Mouse (Mus musculus): ENCODE measurements at regions not wholly inside any gene's neighbourhood (a gene's known extent, or its start where the extent isn't known, plus 50 kb on each side); places are given as distances from the start of the nearest gene placed in this dataset.

DNA sequence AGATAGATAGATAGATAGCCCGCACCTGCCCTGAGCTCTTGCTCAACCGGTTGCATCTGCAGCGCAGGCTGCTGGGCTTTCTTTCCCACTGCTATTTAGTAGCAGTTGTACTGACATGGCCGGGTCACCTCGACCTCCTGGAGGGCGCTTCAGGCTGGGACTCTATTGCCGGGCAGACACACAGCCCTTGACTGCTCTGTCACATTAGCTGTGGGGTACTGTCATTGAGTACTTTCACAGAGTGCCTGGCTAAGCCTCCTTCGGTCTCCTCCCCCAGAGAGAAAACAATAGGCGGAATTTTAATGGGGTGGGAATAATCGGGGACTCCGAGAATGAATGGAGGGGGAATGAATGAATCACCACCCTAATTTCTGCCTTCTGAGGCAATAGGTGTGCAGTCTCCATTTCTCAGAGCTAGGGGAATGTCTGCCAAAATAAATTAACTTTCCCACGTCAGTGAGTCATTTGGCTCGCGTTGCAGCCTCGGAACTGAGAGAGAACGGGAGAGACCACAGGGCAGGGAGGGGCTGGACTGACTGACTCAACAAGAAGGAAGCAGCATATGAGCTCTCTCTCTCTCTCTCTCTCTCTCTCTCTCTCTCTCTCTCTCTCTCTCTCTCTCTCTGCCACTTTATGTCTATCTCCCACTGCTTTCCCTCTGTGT, 101.6 kb upstream of the Med13l start:
- no peaks in the 10 kb centered on the region for H3K9me3 ChIP-seq
- H3K27ac ChIP-seq: 0 out of 2 replicates have a peak overlapping the region, but pooled peaks have one; percentile 17
- peak overlapping the region; percentile 21; the same call in 1 of the 2 replicates for H3K4me3 ChIP-seq
- H3K36me3 ChIP-seq: no peaks in the 10 kb centered on the region
- H3K27me3 ChIP-seq (replicated peaks): no peaks in the 10 kb centered on the region
- H3K4me1 ChIP-seq: peaks cover 19% of the 10 kb centered on the region
- no peak overlapping the region for H3K9ac ChIP-seq
- ATAC-seq (ENCODE audit: low FRiP score, low read depth): peak; percentile 72
- peak overlapping the region; percentile 52 for H3K4me2 ChIP-seq (replicated peaks)
- WGBS: 3% methylated on average over 16 of the region's 16 CpGs

DNA sequence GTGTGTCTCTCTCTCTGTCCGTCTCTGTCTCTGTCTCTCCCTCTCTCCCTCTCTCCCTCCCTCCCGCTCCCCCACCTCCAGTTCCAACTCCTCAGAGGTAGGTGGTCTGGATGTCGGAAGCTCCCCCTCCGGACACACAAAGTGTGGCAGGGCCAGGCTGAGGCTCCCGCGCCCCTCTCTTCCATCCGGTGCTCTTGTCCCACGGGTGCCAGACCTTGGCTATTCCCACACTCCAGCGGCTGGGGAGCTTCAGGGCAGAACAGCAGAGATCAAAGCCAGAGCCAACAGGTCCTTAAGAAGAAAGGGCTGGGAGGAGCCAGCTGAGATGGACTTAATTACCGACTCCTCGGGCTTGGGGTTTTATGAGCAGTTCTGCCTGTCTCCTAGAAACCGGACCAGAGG, 101.1 kb upstream of the Med13l start:
- H3K4me3 ChIP-seq: peak overlapping the region; percentile 21; the same call in 1 of the 2 replicates
- H3K9me3 ChIP-seq: no peaks in the 10 kb centered on the region
- H3K4me1 ChIP-seq: peaks cover 19% of the 10 kb centered on the region
- 0 out of 2 replicates have a peak overlapping the region, but pooled peaks have one; percentile 17 for H3K27ac ChIP-seq
- peak; percentile 57 for ATAC-seq (ENCODE audit: low FRiP score, low read depth)
- H3K9ac ChIP-seq: peak overlapping the region; percentile 30; the same call in 1 of the 2 replicates
- no peaks in the 10 kb centered on the region for H3K27me3 ChIP-seq (replicated peaks)
- H3K4me2 ChIP-seq (replicated peaks): peak overlapping the region; percentile 52
- H3K36me3 ChIP-seq: no peaks in the 10 kb centered on the region
- WGBS: 0% methylated on average over 12 of the region's 12 CpGs

GRCm38 (mm10) chr5:118461967-118462366, 98.5 kb upstream of the Med13l start:
- no peak overlapping the region for H3K4me2 ChIP-seq (replicated peaks)
- H3K27ac ChIP-seq: no peak overlapping the region
- no peak overlapping the region for H3K9ac ChIP-seq
- no peak overlapping the region for H3K4me3 ChIP-seq
- H3K36me3 ChIP-seq: no peaks in the 10 kb centered on the region
- ATAC-seq (ENCODE audit: low FRiP score, low read depth): no peak
- no peaks in the 10 kb centered on the region for H3K9me3 ChIP-seq
- no peaks in the 10 kb centered on the region for H3K27me3 ChIP-seq (replicated peaks)
- 62% methylated on average over 4 of the region's 4 CpGs for WGBS
- H3K4me1 ChIP-seq: peaks cover 34% of the 10 kb centered on the region

DNA sequence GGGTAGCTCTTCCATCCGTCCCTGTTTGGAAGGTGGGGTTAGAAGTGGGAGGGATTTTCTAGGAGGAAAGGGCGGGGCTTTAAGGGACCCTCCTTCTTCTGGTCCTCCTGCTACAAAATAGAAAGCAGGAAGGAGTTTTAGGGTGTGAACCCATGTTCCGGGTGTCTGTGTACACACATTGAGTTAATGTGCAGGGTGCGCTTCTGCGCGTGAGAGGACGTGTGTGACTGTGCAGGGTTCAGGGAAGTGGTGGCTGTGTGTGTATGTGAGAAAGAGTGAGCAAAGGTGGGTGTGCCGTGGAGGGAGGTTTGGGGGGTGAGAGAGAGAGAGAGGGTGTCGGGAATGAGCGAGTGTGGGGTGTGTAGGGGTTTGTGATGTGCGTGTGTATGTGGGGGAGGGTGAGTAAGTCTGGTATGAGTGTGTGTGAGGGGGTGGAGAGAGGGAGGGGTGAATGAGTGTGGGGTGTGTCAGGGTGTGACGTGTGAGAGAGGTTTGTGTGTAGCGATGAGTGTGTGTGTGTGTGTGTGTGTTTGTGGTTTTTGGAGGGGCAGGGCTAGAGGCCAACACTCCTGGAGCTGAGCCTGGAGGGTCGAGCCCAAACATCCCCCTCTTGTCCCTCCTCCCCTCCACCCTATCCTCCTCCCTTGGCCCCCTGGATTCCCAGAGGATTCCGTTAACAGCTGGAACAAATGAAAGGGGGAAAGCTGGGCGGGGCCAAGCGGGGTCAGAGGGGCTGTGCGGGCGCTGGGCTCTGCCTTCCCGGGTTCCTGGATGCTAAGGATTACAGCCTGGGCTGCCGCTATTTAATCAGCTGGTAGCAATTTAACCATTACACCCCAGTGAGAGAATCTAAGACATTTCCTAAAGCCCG, 95.3 kb upstream of the Med13l start:
- Histone ChIP-seq H3K4me3 (peak overlapping the region; percentile 18; the same call in 1 of the 2 replicates), H3K36me3 (no peaks in the 10 kb centered on the region), H3K27ac (no peak overlapping the region), H3K9me3 (no peaks in the 10 kb centered on the region), H3K27me3 (replicated peaks) (no peaks in the 10 kb centered on the region), H3K4me1 (peaks cover 18% of the 10 kb centered on the region), H3K9ac (peak overlapping the region; percentile 38; the same call in 1 of the 2 replicates), H3K4me2 (replicated peaks) (peak overlapping the region; percentile 60)
- WGBS: 4% methylated on average over 22 of the region's 22 CpGs
- ATAC-seq (ENCODE audit: low FRiP score, low read depth): 0 out of 2 replicates have a peak, but pooled peaks have one; percentile 51

- no peak for ATAC-seq (ENCODE audit: low FRiP score, low read depth)
- WGBS: 13% methylated on average over 10 of the region's 10 CpGs
- H3K36me3 ChIP-seq: no peaks in the 10 kb centered on the region
- H3K27ac ChIP-seq: no peak overlapping the region
- H3K4me2 ChIP-seq (replicated peaks): peak overlapping the region; percentile 60
- H3K9me3 ChIP-seq: no peaks in the 10 kb centered on the region
- peaks cover 16% of the 10 kb centered on the region for H3K4me1 ChIP-seq
- peak overlapping the region; percentile 38; the same call in 1 of the 2 replicates for H3K9ac ChIP-seq
- no peaks in the 10 kb centered on the region for H3K27me3 ChIP-seq (replicated peaks)
- H3K4me3 ChIP-seq: peak overlapping the region; percentile 18; the same call in 1 of the 2 replicates
Observed at GRCm38 (mm10) chr5:118465991-118466750, 94.3 kb upstream of the Med13l start.

- Histone ChIP-seq H3K4me3 (no peak overlapping the region), H3K9ac (no peak overlapping the region), H3K36me3 (no peaks in the 10 kb centered on the region), H3K27me3 (replicated peaks) (no peaks in the 10 kb centered on the region), H3K9me3 (no peaks in the 10 kb centered on the region), H3K4me1 (peaks cover 22% of the 10 kb centered on the region), H3K27ac (no peak overlapping the region), H3K4me2 (replicated peaks) (no peak overlapping the region)
- 64% methylated on average over 4 of the region's 4 CpGs for WGBS
- ATAC-seq (ENCODE audit: low FRiP score, low read depth): no peak
Observed at GRCm38 (mm10) chr5:118468739-118469138, 91.7 kb upstream of the Med13l start.

DNA sequence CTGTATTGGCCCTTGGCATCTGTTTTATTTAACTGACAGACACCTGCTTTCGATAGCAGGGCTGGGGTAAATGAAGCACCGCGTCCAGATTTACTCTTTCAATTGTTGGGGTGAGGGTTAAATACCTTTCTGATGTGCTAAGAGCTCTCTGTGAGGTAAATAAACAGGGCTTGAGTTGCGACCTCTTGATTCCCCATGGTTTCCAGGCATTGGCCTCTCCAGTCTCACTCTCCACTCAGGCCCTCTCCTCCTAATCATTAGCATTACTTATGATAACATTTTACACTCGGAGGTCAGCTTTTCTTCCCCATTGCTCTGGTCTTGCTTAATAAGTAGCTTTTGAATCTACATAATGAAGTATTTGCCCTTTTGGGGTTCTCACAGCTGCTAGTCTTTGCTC, 88.9 kb upstream of the Med13l start:
- no peak for ATAC-seq (ENCODE audit: low FRiP score, low read depth)
- whole genome bisulfite sequencing: 66% methylated on average over 5 of the region's 5 CpGs
- Histone ChIP-seq H3K4me1 (peaks cover 7% of the 10 kb centered on the region; the same call in 1 of the 2 replicates), H3K4me2 (replicated peaks) (no peak overlapping the region), H3K4me3 (no peak overlapping the region), H3K9ac (no peak overlapping the region), H3K27me3 (replicated peaks) (no peaks in the 10 kb centered on the region), H3K36me3 (no peaks in the 10 kb centered on the region), H3K27ac (no peak overlapping the region), H3K9me3 (no peaks in the 10 kb centered on the region)

DNA sequence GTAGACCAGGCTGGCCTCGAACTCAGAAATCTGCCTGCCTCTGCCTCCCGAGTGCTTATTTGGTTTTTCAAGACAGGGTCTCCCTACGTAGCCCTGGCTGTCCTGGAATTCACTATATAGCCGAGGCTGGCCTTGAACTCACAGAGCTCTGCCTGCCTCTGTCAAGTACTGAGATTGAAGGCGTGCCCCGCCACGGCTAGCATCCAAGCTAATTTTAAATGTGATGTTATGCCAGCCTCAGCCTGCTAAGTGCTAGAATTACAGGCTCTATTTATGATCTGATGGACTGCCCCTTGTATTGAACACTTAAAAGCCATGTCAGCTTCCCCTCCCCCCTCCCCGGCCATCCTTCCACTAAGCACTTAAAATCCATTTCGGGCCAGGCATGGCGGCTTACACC, 88.2 kb upstream of the Med13l start:
- Histone ChIP-seq H3K4me2 (replicated peaks) (no peak overlapping the region), H3K27me3 (replicated peaks) (no peaks in the 10 kb centered on the region), H3K9ac (no peak overlapping the region), H3K36me3 (no peaks in the 10 kb centered on the region), H3K27ac (no peak overlapping the region), H3K9me3 (no peaks in the 10 kb centered on the region), H3K4me1 (peaks cover 7% of the 10 kb centered on the region; the same call in 1 of the 2 replicates), H3K4me3 (no peak overlapping the region)
- ATAC-seq (ENCODE audit: low FRiP score, low read depth): no peak
- 82% methylated on average over 10 of the region's 10 CpGs for WGBS

DNA sequence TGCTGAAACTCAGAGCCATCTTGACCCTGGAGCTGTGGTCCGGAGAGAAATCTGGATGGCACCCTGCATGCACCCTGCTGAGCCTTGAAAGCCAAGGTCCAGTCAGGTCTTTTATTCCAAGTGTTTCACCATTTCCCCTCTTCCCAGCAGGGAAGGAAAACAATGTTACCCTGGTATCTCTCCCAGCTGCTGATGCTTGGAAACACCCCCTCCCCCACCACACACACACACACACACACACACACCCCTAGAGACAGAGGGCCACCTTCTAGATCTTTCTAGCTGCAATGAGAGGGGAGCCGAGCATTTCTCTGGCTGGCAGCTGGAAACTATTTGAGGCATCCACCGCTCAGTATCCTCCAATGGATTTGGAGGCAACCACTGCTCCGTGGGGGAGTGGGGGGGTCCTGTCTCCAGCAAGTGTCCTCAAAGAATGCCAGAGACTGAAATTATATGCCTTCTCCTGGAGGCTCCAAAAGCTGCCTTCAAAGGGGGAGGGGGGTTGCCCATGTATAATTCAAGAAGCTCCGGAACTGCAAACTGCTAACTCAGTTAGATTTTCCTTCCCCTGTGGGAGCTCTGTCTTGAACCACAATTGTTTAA, 87.2 kb upstream of the Med13l start:
- Histone ChIP-seq H3K9me3 (no peaks in the 10 kb centered on the region), H3K4me2 (replicated peaks) (no peak overlapping the region), H3K27ac (no peak overlapping the region), H3K36me3 (no peaks in the 10 kb centered on the region), H3K27me3 (replicated peaks) (no peaks in the 10 kb centered on the region), H3K4me3 (no peak overlapping the region), H3K4me1 (peaks cover 14% of the 10 kb centered on the region; the same call in 1 of the 2 replicates), H3K9ac (no peak overlapping the region)
- 48% methylated on average over 5 of the region's 5 CpGs for WGBS
- ATAC-seq (ENCODE audit: low FRiP score, low read depth): no peak

- Histone ChIP-seq H3K36me3 (no peaks in the 10 kb centered on the region), H3K9ac (no peak overlapping the region), H3K4me2 (replicated peaks) (no peak overlapping the region), H3K4me1 (peaks cover 14% of the 10 kb centered on the region; the same call in 1 of the 2 replicates), H3K27me3 (replicated peaks) (no peaks in the 10 kb centered on the region), H3K4me3 (no peak overlapping the region), H3K9me3 (no peaks in the 10 kb centered on the region), H3K27ac (no peak overlapping the region)
- no peak for ATAC-seq (ENCODE audit: low FRiP score, low read depth)
- WGBS: 82% methylated on average over 5 of the region's 5 CpGs
Observed at GRCm38 (mm10) chr5:118476597-118476996, 83.9 kb upstream of the Med13l start.

Measured in neural tube, embryonic 12.5 days (tissue).